Mouse (Mus musculus): ENCODE data around the gene Cog7. TPM values are rescaled to one million over a fixed set of nuclear protein-coding genes. Genes with fewer than 3 reads are reported as not detected.

The Cog7 gene
- polyA plus RNA-seq, 1 experiment from 2014 or later, result 20.0 TPM

GRCm38 (mm10) chr7:121913944-121914343, 67.6 kb downstream of the Cog7 start:
- 56% methylated on average over 6 of the region's 6 CpGs for WGBS

GRCm38 (mm10) chr7:121912250-121912649, 69.3 kb downstream of the Cog7 start:
- WGBS, result 69% methylated on average over 8 of the region's 8 CpGs
- no peak overlapping the region for H3K27ac ChIP-seq
- DNase-seq (ENCODE audit: low spot score), result no peak
- H3K36me3 ChIP-seq, result no peaks in the 10 kb centered on the region
- H3K9me3 ChIP-seq, result no peaks in the 10 kb centered on the region
- 0 out of 2 replicates have a peak, but pooled peaks cover 6% of the 10 kb centered on the region for H3K27me3 ChIP-seq (ENCODE audit: insufficient read depth, poor library complexity, severe bottlenecking)
- H3K4me3 ChIP-seq, result no peak overlapping the region
- H3K4me1 ChIP-seq, result peaks cover 12% of the 10 kb centered on the region; the same call in 1 of the 2 replicates

More at GRCm38 (mm10) chr7:121913944-121914343, 67.6 kb downstream of the Cog7 start:
- DNase-seq (ENCODE audit: low spot score), result no peak
- peaks cover 10% of the 10 kb centered on the region; the same call in 1 of the 2 replicates for H3K4me1 ChIP-seq
- 0 out of 2 replicates have a peak, but pooled peaks cover 6% of the 10 kb centered on the region for H3K27me3 ChIP-seq (ENCODE audit: insufficient read depth, poor library complexity, severe bottlenecking)
- H3K4me3 ChIP-seq, result no peak overlapping the region
- no peak overlapping the region for H3K27ac ChIP-seq
- no peaks in the 10 kb centered on the region for H3K9me3 ChIP-seq
- H3K36me3 ChIP-seq, result no peaks in the 10 kb centered on the region

- Histone ChIP-seq H3K9me3 (no peaks in the 10 kb centered on the region), H3K4me1 (peaks cover 16% of the 10 kb centered on the region), H3K4me3 (no peak overlapping the region), H3K27ac (no peak overlapping the region), H3K27me3 (ENCODE audit: insufficient read depth, poor library complexity, severe bottlenecking) (0 out of 2 replicates have a peak, but pooled peaks cover 6% of the 10 kb centered on the region), H3K36me3 (no peaks in the 10 kb centered on the region)
- no peak for DNase-seq (ENCODE audit: low spot score)
- WGBS, result 73% methylated on average over 4 of the region's 4 CpGs
Observed at GRCm38 (mm10) chr7:121906879-121907278, 74.6 kb downstream of the Cog7 start.

GRCm38 (mm10) chr7:121902757-121903411, 78.6 kb downstream of the Cog7 start:
- Histone ChIP-seq H3K27me3 (ENCODE audit: insufficient read depth, poor library complexity, severe bottlenecking) (peaks cover 18% of the 10 kb centered on the region), H3K36me3 (no peaks in the 10 kb centered on the region), H3K9me3 (no peaks in the 10 kb centered on the region), H3K4me1 (peaks cover 12% of the 10 kb centered on the region), H3K27ac (no peak overlapping the region), H3K4me3 (no peak overlapping the region)
- no peak for DNase-seq (ENCODE audit: low spot score)
- 48% methylated on average over 8 of the region's 8 CpGs for WGBS

GRCm38 (mm10) chr7:121899940-121900339, 81.6 kb downstream of the Cog7 start:
- Histone ChIP-seq H3K4me3 (peak overlapping the region; percentile 27; the same call in 1 of the 2 replicates), H3K27me3 (ENCODE audit: insufficient read depth, poor library complexity, severe bottlenecking) (peaks cover 27% of the 10 kb centered on the region), H3K27ac (no peak overlapping the region), H3K9me3 (no peaks in the 10 kb centered on the region), H3K36me3 (no peaks in the 10 kb centered on the region), H3K4me1 (peaks cover 20% of the 10 kb centered on the region)
- no peak for DNase-seq (ENCODE audit: low spot score)
- WGBS, result 10% methylated on average over 7 of the region's 7 CpGs

- no peaks in the 10 kb centered on the region for H3K36me3 ChIP-seq
- H3K4me1 ChIP-seq, result peaks cover 20% of the 10 kb centered on the region
- H3K27ac ChIP-seq, result no peak overlapping the region
- no peak for DNase-seq (ENCODE audit: low spot score)
- H3K27me3 ChIP-seq (ENCODE audit: insufficient read depth, poor library complexity, severe bottlenecking), result peaks cover 27% of the 10 kb centered on the region
- no peaks in the 10 kb centered on the region for H3K9me3 ChIP-seq
- H3K4me3 ChIP-seq, result peak overlapping the region; percentile 27; the same call in 1 of the 2 replicates
- WGBS, result 9% methylated on average over 14 of the region's 14 CpGs
Observed at GRCm38 (mm10) chr7:121899311-121899710, 82.2 kb downstream of the Cog7 start.

GRCm38 (mm10) chr7:121896689-121897088, 84.8 kb downstream of the Cog7 start:
- no peak overlapping the region for H3K4me3 ChIP-seq
- H3K27me3 ChIP-seq (ENCODE audit: insufficient read depth, poor library complexity, severe bottlenecking), result peaks cover 27% of the 10 kb centered on the region
- H3K36me3 ChIP-seq, result no peaks in the 10 kb centered on the region
- no peaks in the 10 kb centered on the region for H3K9me3 ChIP-seq
- 52% methylated on average over 6 of the region's 6 CpGs for WGBS
- H3K4me1 ChIP-seq, result peaks cover 11% of the 10 kb centered on the region
- no peak overlapping the region for H3K27ac ChIP-seq
- no peak for DNase-seq (ENCODE audit: low spot score)

- Histone ChIP-seq H3K36me3 (no peaks in the 10 kb centered on the region), H3K4me1 (no peaks in the 10 kb centered on the region), H3K4me3 (no peak overlapping the region), H3K27me3 (ENCODE audit: insufficient read depth, poor library complexity, severe bottlenecking) (no peaks in the 10 kb centered on the region), H3K27ac (no peak overlapping the region), H3K9me3 (no peaks in the 10 kb centered on the region)
- no peak for DNase-seq (ENCODE audit: low spot score)
- 93% methylated on average over 13 of the region's 13 CpGs for WGBS
Observed at GRCm38 (mm10) chr7:121890636-121891360, 90.7 kb downstream of the Cog7 start.

- 68% methylated on average over 4 of the region's 4 CpGs for WGBS
- Histone ChIP-seq H3K27ac (no peak overlapping the region), H3K4me3 (no peak overlapping the region), H3K4me1 (no peaks in the 10 kb centered on the region), H3K9me3 (no peaks in the 10 kb centered on the region), H3K27me3 (ENCODE audit: insufficient read depth, poor library complexity, severe bottlenecking) (no peaks in the 10 kb centered on the region), H3K36me3 (no peaks in the 10 kb centered on the region)
- no peak for DNase-seq (ENCODE audit: low spot score)
Observed at GRCm38 (mm10) chr7:121880246-121880645, 101.3 kb downstream of the Cog7 start.

GRCm38 (mm10) chr7:121874784-121875183, 106.7 kb downstream of the Cog7 start:
- H3K36me3 ChIP-seq, result no peaks in the 10 kb centered on the region
- no peak overlapping the region for H3K4me3 ChIP-seq
- no peaks in the 10 kb centered on the region for H3K9me3 ChIP-seq
- no peak overlapping the region for H3K27ac ChIP-seq
- H3K27me3 ChIP-seq (ENCODE audit: insufficient read depth, poor library complexity, severe bottlenecking), result no peaks in the 10 kb centered on the region
- 0 out of 2 replicates have a peak, but pooled peaks cover 3% of the 10 kb centered on the region for H3K4me1 ChIP-seq
- no peak for DNase-seq (ENCODE audit: low spot score)
- WGBS, result 87% methylated on average over 7 of the region's 7 CpGs

- 36% methylated on average over 3 of the region's 3 CpGs for WGBS
- Histone ChIP-seq H3K9me3 (no peaks in the 10 kb centered on the region), H3K27me3 (ENCODE audit: insufficient read depth, poor library complexity, severe bottlenecking) (no peaks in the 10 kb centered on the region), H3K27ac (no peak overlapping the region), H3K4me1 (0 out of 2 replicates have a peak, but pooled peaks cover 3% of the 10 kb centered on the region), H3K4me3 (no peak overlapping the region), H3K36me3 (no peaks in the 10 kb centered on the region)
- no peak for DNase-seq (ENCODE audit: low spot score)
Observed at GRCm38 (mm10) chr7:121873998-121874397, 107.5 kb downstream of the Cog7 start.

GRCm38 (mm10) chr7:121871631-121872030, 109.9 kb downstream of the Cog7 start:
- H3K27ac ChIP-seq, result no peak overlapping the region
- WGBS, result 59% methylated on average over 3 of the region's 3 CpGs
- peaks cover 3% of the 10 kb centered on the region for H3K27me3 ChIP-seq (ENCODE audit: insufficient read depth, poor library complexity, severe bottlenecking)
- H3K9me3 ChIP-seq, result no peaks in the 10 kb centered on the region
- DNase-seq (ENCODE audit: low spot score), result no peak
- H3K36me3 ChIP-seq, result no peaks in the 10 kb centered on the region
- H3K4me3 ChIP-seq, result no peak overlapping the region
- H3K4me1 ChIP-seq, result 0 out of 2 replicates have a peak, but pooled peaks cover 3% of the 10 kb centered on the region
